Mouse (Mus musculus) neural tube, embryonic 11.5 days (tissue): ENCODE measurements around the gene Maml2. TPM values are rescaled to one million over a fixed set of nuclear protein-coding genes. Genes with fewer than 3 reads are reported as not detected.
A peak's percentile ranks its signal among the peaks of the same experiment; 100 is the strongest.

Experiments
- ATAC-seq: fragments of 200-750 bp; cut with Nextera tagmentation; 2 replicates; pipeline ENCODE4 v1.8.0; 2017; ENCODE audit warnings: moderate number of reproducible peaks, mild to moderate bottlenecking, moderate TSS enrichment, moderate library complexity; ENCODE audit not compliant: insufficient read depth, low FRiP score, low TSS enrichment
- DNase-seq: peaks from one replicate; pipeline ENCODE4 v3.0.0-alpha.2; 2015; ENCODE audit warnings: low spot score
- H3K27ac ChIP-seq: fragments of 300-500 bp; sonication (generic); 2 replicates; pipeline ENCODE4 v1.5.1; 2014; ENCODE audit warnings: low read depth, mild to moderate bottlenecking, low read length
- H3K27me3 ChIP-seq: fragments of 300-500 bp; sonication (generic); 2 replicates; pipeline ENCODE4 v1.6.1; 2014; ENCODE audit warnings: mild to moderate bottlenecking, low read length, mixed read lengths; ENCODE audit not compliant: control insufficient read depth, insufficient read depth
- H3K36me3 ChIP-seq: fragments of 300-500 bp; sonication (generic); 2 replicates; pipeline ENCODE4 v1.6.1; 2014; ENCODE audit warnings: mild to moderate bottlenecking, low read length, moderate library complexity, mixed read lengths; ENCODE audit not compliant: control insufficient read depth, insufficient read depth
- H3K4me1 ChIP-seq: fragments of 300-500 bp; sonication (generic); 2 replicates; pipeline ENCODE4 v1.6.1; 2014; ENCODE audit warnings: low read length, mixed read lengths; ENCODE audit not compliant: control insufficient read depth, insufficient read depth
- H3K4me2 ChIP-seq: fragments of 300-500 bp; sonication (generic); 2 replicates; pipeline ENCODE4 v1.6.1; 2014; ENCODE audit warnings: low read depth, mild to moderate bottlenecking, moderate library complexity
- H3K4me3 ChIP-seq: fragments of 300-500 bp; sonication (generic); 2 replicates; pipeline ENCODE4 v1.5.1; 2014; ENCODE audit warnings: low read depth, low read length
- H3K9ac ChIP-seq: fragments of 300-500 bp; sonication (generic); 2 replicates; pipeline ENCODE4 v1.6.1; 2014; ENCODE audit warnings: mild to moderate bottlenecking, low read length
- H3K9me3 ChIP-seq: fragments of 300-500 bp; sonication (generic); 2 replicates; pipeline ENCODE4 v1.6.1; 2016; ENCODE audit warnings: low read length; ENCODE audit not compliant: control insufficient read depth
- WGBS: fragments of 180-500 bp; shearing (Covaris S2); extraction: QIAGEN DNeasy Blood & Tissue Kit; methylation state at CpG from one replicate; pipeline ENCODE4 v1.1.7; 2014; 5-methylcytosine and 5-hydroxymethylcytosine counted together
- polyA plus RNA-seq: library from polyadenylated mRNA; unstranded; fragments of >200 nt; fragmentation: Nextera tagmentation; extraction: Ambion mirVana; gene quantifications from 2 replicates; pipeline ENCODE4 v1.2.1, GENCODE M21; 2014

Gene Maml2
- polyA plus RNA-seq, 1 experiment from 2014 or later, result 14.1 TPM

DNA sequence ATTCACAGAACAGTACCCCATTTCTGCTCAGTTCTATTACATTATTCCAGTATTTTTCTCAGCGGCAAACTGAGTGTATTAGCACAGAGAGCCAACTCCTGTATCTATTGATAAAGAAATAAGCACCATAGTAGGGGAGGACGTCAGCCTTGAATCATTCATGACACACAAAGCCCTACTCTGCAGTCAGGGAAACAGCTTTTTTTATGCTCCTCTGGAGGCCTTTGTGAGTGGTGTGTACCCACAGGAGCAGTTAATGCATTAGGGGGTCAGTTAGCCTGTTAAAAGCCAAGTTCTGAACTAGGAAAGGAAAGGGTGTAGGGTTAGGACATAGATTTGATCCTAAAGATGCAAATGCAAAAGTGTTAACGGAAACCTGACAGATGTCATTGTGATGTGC is 328.7 kb downstream of the Maml2 start:
- DNase-seq, result no peak

DNA sequence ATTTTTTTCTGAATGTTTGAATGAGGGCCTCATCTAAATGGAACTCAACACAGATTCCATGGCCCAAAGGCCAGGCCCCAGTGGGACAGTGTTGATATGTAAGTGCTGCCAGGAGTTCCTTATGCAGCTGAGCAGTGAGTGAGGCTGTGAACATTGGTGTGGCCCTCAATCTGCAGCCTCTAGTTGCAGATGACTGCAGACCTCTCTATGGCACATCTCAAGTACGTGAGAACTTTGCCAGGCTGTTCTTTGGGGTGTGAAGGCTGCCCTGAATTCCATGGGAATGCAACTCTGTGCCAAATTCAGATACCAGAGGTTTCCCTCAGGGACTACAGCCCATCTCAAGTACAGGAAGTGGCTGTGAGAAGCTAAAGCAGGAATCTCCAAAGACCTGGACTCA is 335.6 kb downstream of the Maml2 start:
- DNase-seq (no peak), ATAC-seq (no peak)
- no peak overlapping the region for H3K4me2 ChIP-seq
- no peak overlapping the region for H3K9ac ChIP-seq
- H3K4me1 ChIP-seq, result no peaks in the 10 kb centered on the region
- H3K27ac ChIP-seq, result no peak overlapping the region
- H3K36me3 ChIP-seq, result no peaks in the 10 kb centered on the region
- H3K9me3 ChIP-seq, result no peaks in the 10 kb centered on the region
- WGBS, result 85% methylated on average over 1 of the region's 1 CpGs
- H3K4me3 ChIP-seq, result no peak overlapping the region
- H3K27me3 ChIP-seq, result no peaks in the 10 kb centered on the region

More for the DNA sequence above, 328.7 kb downstream of the Maml2 start:
- Histone ChIP-seq H3K27ac (no peak overlapping the region), H3K4me1 (peaks cover 5% of the 10 kb centered on the region), H3K9ac (no peak overlapping the region), H3K9me3 (no peaks in the 10 kb centered on the region), H3K27me3 (no peaks in the 10 kb centered on the region), H3K4me2 (no peak overlapping the region), H3K4me3 (no peak overlapping the region), H3K36me3 (no peaks in the 10 kb centered on the region)
- WGBS, result 53% methylated on average over 3 of the region's 3 CpGs
- ATAC-seq, result no peak

DNA sequence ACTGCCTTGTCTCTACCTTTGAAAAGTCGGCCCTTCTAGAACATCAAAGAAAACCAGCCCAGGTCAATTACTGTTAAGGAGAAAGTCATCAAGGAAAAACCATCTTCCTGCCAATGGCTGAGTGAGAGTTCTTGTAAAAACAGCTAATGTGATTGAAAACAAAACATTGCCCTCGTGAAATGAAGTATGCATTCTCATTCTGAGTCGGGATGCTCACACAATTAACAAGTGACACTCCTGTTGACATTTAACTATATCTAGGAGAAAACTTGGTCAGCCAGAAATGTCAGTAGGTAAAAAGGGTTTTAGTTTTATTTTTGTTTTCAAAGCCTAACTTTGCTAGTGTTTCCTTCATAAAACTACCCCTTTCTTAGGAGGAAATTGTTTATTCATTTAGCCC is 341.9 kb downstream of the Maml2 start:
- H3K36me3 ChIP-seq, result no peaks in the 10 kb centered on the region

DNA sequence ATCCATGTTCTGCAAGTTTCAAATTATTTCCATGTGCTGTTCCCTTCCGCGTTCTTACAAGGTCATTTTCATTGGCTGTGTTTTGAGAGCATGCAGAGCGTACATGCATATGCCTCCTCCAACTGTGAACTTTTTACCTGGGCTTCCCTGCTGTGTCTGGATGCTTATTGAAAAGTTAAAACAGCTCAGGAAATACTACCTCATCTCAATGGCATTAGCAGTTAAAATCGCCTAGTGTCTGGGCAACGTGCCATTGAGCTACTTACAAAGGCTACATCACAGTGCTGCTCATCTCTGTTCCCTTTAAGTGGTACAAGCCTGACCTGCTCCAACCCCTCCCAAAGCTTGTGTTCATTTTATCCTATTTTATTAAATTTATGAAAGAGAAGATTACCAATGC is 347.4 kb downstream of the Maml2 start:
- Histone ChIP-seq H3K4me1 (peaks cover 3% of the 10 kb centered on the region; the same call in 1 of the 2 replicates), H3K4me2 (no peak overlapping the region), H3K27ac (no peak overlapping the region), H3K9ac (no peak overlapping the region), H3K9me3 (no peaks in the 10 kb centered on the region), H3K36me3 (no peaks in the 10 kb centered on the region), H3K4me3 (no peak overlapping the region), H3K27me3 (no peaks in the 10 kb centered on the region)
- ATAC-seq (no peak), DNase-seq (no peak)
- WGBS, result 52% methylated on average over 5 of the region's 5 CpGs

More for the DNA sequence above, 341.9 kb downstream of the Maml2 start:
- Histone ChIP-seq H3K4me3 (no peak overlapping the region), H3K4me1 (peaks cover 3% of the 10 kb centered on the region; the same call in 1 of the 2 replicates), H3K9me3 (no peaks in the 10 kb centered on the region), H3K27ac (no peak overlapping the region), H3K27me3 (no peaks in the 10 kb centered on the region), H3K9ac (no peak overlapping the region), H3K4me2 (no peak overlapping the region)
- ATAC-seq, result no peak
- DNase-seq, result no peak
- 50% methylated on average over 3 of the region's 3 CpGs for WGBS

DNA sequence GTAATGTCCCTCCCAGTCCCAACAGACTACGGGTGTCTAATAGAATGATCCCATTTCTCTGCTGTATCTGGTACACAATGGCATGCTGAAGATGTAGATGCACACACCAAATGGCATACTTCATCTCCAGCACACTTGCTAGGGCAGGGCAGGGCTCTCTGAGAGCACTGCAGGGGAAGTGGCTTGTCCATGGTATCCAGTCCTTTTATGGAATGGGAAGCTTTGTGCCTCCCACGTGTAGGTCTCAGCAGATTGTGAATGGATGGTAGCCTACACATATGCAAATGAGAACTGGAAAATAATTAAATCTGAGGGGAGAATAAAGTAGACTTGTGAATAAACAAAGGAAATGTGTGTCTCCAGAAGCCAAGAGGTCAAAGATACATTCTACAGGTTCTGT is 353.3 kb downstream of the Maml2 start:
- Histone ChIP-seq H3K27ac (no peak overlapping the region), H3K36me3 (no peaks in the 10 kb centered on the region), H3K4me3 (no peak overlapping the region), H3K27me3 (no peaks in the 10 kb centered on the region), H3K9me3 (no peaks in the 10 kb centered on the region), H3K9ac (no peak overlapping the region), H3K4me1 (peaks cover 16% of the 10 kb centered on the region; the same call in 1 of the 2 replicates), H3K4me2 (no peak overlapping the region)
- WGBS, result 64% methylated on average over 2 of the region's 2 CpGs
- DNase-seq, result no peak
- ATAC-seq, result peak; percentile 33; the same call in 1 of the 2 replicates

DNA sequence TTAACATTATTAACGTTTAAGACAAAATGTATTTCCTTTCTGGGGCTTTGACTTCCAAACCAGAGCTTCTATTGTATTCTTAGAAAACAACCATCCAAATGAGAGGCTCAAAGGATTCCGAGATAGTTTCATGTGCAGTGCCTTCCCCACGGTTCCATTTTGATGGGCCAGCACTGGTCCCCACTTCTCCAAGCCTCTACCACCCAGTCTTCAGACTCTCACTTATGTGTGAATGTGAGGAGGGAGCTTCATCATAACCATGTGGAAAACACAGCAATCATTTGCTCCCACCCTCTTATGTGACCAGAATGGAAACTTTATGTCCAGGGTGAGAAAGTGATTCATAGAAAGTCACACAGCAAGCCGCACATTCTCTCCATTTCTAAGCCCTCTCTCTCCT is 354.1 kb downstream of the Maml2 start:
- no peak overlapping the region for H3K4me2 ChIP-seq
- peak; percentile 22; the same call in 1 of the 2 replicates for ATAC-seq

DNA sequence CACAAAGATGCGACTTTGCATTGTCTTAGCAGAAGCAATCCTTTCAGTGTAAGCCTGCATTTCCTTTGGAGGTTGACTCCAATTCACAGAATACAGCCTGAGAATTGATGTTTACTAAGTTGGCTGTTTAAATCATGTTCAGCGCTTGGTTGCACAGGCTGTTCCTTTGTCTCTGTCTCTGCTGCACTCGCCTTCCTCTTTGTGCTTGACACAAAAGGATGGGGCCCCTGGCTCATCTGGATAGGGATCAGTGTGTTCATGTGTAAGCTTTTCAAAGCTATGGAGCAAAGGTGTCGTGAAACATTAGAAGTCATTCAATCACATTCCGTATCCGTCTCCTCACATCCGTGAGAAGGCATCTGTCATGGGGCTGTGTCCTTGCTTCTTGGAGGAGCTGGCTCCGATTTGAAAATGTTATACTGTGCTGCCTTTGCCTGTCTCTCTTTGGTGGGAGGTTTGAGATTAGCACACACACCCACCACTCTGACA is 354.7 kb downstream of the Maml2 start:
- H3K4me3 ChIP-seq, result no peak overlapping the region
- H3K36me3 ChIP-seq, result no peaks in the 10 kb centered on the region
- peaks cover 16% of the 10 kb centered on the region; the same call in 1 of the 2 replicates for H3K4me1 ChIP-seq
- H3K9ac ChIP-seq, result peak overlapping the region; percentile 45; the same call in 1 of the 2 replicates
- ATAC-seq, result peak; percentile 86
- no peaks in the 10 kb centered on the region for H3K9me3 ChIP-seq
- DNase-seq, result peak; percentile 65
- H3K27me3 ChIP-seq, result no peaks in the 10 kb centered on the region
- peak overlapping the region; percentile 83 for H3K27ac ChIP-seq
- WGBS, result 26% methylated on average over 8 of the region's 8 CpGs
- no peak overlapping the region for H3K4me2 ChIP-seq

More for the DNA sequence above, 354.1 kb downstream of the Maml2 start:
- WGBS, result 43% methylated on average over 4 of the region's 4 CpGs
- H3K4me1 ChIP-seq, result peaks cover 16% of the 10 kb centered on the region; the same call in 1 of the 2 replicates
- H3K27ac ChIP-seq, result peak overlapping the region; percentile 83
- no peaks in the 10 kb centered on the region for H3K27me3 ChIP-seq
- H3K36me3 ChIP-seq, result no peaks in the 10 kb centered on the region
- no peak overlapping the region for H3K9ac ChIP-seq
- no peak for DNase-seq
- H3K9me3 ChIP-seq, result no peaks in the 10 kb centered on the region
- H3K4me3 ChIP-seq, result no peak overlapping the region

DNA sequence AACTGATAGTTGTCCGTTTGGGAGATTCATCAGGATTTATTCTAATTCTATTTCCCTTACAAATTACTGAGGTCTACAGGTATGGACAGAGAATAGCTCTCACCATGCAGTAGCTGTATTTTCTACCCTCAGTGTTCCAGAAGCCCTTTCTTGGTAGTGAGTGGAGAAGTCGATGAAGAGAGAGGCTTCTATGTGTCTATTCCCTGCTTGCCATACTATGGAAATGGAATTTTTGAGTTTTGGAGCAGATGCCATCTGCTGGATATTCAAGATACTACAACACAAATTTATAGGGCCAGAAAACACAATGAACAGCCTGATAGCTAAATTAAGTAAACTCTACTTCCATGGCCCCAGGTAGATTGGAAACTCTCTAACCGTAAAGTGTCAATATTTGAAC is 355.2 kb downstream of the Maml2 start:
- peak overlapping the region; percentile 45; the same call in 1 of the 2 replicates for H3K9ac ChIP-seq

More for the DNA sequence above, 355.2 kb downstream of the Maml2 start:
- peak; percentile 23 for DNase-seq
- H3K27me3 ChIP-seq, result no peaks in the 10 kb centered on the region
- H3K27ac ChIP-seq, result peak overlapping the region; percentile 83
- H3K36me3 ChIP-seq, result no peaks in the 10 kb centered on the region
- no peaks in the 10 kb centered on the region for H3K9me3 ChIP-seq
- H3K4me2 ChIP-seq, result no peak overlapping the region
- H3K4me3 ChIP-seq, result no peak overlapping the region
- WGBS, result 40% methylated on average over 3 of the region's 3 CpGs
- ATAC-seq, result peak; percentile 70
- peaks cover 16% of the 10 kb centered on the region; the same call in 1 of the 2 replicates for H3K4me1 ChIP-seq
